Mouse (Mus musculus) brain, embryonic 14.5 days (tissue): ENCODE results near the gene Wfikkn1.

Experiments
- CTCF ChIP-seq: fragments of 200-500 bp; IDR thresholded peaks from 2 replicates; pipeline ENCODE4 v1.5.1; 2012; ENCODE audit warnings: inconsistent platforms, mild to moderate bottlenecking, moderate library complexity, borderline replicate concordance; ENCODE audit not compliant: insufficient read depth, insufficient read length; ENCODE audit errors: extremely low read depth
- POLR2A ChIP-seq: fragments of 200-500 bp; IDR thresholded peaks from 2 replicates; pipeline ENCODE4 v1.6.1; 2012; ENCODE audit warnings: mild to moderate bottlenecking, inconsistent platforms, borderline replicate concordance; ENCODE audit not compliant: poor library complexity, insufficient read depth, insufficient read length, severe bottlenecking; ENCODE audit errors: extremely low read depth

GRCm38 (mm10) chr17:25843636-25844395 lies 36.8 kb downstream of the Wfikkn1 start:
- TF ChIP-seq POLR2A = no peak
- TF ChIP-seq CTCF = no peak
